Mouse (Mus musculus) adrenal gland, adult (tissue): ENCODE measurements around the gene Slc17a2.
A peak's percentile ranks its signal among the peaks of the same experiment; 100 is the strongest.

ENCODE experiments used
- DNase-seq, 2 experiments: peaks; one replicate each; pipeline ENCODE4 v3.0.0; 2022 to 2023; ENCODE audit warnings: low spot score in 1 of 2; ENCODE audit not compliant: inconsistent age in 2 of 2

The Slc17a2 gene

DNA sequence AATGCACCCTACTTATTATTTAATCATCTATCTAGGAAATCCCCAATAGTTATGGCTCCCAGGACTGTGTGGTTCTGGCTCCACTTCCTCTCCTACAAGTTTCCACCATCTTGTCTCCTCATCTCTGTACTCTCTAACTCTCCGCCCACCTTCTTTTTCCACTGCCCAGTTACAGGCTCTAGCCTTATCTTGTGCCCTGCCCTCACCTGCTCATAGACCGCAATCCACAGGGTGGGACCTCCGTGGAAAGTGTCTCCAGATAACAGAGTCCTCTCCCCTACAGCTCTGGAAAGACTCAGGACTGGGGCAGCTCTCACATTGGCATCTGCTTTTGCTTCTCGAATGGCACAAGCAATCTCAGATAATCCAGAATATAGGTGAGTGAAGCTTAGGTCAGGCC is 27.8 kb upstream of the Slc17a2 start:
- DNase-seq = no peak

DNA sequence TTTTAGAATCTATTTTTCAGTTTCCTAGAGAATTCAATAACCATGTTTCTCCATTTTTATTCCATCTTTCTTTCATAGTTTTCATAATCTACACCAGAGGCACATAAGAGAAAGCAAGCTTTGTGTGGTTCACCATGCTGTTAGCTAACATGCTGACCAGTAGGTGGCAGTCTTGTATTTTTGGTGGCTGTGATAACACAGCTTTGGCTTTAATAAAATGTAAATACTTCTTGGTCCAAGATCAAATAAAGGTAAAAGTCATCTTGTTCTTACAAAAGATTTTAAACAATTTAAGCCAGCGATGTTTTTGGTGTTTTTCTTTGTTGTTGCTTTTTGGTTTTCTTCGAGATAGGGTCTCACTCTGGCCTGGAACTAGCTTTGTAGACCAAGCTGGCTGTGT is 14.3 kb upstream of the Slc17a2 start:
- DNase-seq = peak; percentile 31 to 78

DNA sequence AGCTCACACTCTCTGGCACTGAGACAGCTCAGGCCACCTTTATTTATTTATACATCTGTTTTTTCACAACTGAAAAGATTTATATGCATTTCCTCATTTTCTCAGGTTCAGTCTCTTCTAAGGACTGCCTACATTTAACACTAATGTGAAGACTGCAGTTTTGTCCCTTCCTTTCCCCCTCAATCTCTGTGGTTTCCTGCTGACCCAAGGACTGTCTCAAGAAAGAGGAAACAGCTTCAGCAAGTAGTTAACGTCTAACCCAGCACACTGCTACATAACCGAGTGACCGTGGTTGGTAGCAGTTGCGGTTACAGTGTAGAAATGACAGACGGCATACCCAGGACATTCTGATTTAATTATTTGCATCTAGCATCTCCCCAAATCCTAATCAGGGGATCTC is 7.4 kb upstream of the Slc17a2 start:
- DNase-seq = no peak

DNA sequence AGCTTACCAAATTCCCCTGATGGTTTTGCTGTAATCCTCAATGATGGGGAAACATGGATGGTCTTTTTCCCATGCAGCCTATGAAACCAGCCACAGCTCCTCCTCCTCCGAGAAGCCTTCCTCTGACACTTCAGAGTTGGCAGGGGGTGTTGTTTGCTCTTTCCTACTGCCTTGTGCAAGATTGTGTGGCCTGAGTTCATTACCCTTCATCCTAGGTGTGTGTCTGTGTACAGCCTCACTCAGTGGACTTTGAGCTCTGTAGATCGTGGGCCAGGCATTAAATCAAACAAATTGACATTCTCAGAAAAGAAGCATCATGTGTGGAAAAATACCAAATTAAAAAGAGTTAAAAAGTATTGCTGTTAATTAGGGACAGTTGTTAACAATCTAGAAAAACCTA is 2.3 kb upstream of the Slc17a2 start:
- no peak for DNase-seq

DNA sequence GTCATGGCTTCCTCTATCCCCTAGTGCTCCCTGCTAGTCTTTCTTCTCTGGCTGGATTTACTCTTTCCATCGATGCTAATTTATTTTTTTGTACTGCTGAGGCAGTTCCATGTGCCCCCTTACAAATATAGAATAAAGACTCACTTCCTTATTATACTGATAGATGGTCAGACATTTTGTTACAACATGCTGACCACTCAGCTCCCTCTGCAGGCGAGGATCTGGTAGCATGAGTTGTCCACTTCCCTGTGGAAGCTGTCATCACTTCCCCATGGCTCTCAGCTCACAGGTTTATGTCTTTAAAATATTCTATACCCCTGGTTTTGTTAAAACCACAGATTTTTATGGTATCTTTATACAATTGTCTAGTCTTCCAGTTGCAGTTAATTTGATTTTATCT is 9.4 kb downstream of the Slc17a2 start:
- DNase-seq = peak in 1 of 2 experiments; percentile 33

DNA sequence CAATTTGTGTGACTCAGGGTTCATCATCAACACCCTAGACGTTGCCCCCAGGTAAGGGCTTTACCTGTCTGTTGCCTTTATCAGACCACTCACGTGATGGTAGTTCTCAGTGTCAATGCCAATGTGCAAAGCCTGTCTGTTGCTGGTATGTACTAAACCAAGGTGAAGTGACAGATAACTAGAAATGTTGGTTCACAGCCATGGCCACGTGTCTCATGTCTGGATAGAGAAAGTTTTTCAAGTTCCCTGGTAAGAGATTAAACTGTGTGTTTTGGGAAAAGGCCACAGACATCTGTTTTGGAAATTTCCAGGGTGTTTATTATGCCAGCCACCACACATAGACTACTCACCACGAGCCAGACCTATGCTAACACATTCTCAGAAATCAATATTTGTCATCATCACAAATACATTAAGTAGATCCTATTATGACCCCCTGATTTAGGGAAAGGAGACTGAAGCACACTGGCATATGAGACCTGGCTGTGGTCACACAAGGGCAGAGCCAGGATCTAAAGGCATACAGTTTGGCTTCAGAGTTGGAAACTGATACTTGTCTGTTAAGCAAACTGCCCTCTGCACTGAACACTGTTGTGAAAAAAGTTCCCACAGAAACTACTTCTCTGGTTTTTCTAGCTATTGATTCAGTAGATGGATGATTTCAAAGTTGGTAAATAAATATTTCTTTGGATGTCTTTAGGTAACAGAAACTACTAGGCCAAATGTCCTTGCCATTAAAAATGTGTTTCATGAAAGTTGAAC is 13.6 kb downstream of the Slc17a2 start:
- no peak for DNase-seq

DNA sequence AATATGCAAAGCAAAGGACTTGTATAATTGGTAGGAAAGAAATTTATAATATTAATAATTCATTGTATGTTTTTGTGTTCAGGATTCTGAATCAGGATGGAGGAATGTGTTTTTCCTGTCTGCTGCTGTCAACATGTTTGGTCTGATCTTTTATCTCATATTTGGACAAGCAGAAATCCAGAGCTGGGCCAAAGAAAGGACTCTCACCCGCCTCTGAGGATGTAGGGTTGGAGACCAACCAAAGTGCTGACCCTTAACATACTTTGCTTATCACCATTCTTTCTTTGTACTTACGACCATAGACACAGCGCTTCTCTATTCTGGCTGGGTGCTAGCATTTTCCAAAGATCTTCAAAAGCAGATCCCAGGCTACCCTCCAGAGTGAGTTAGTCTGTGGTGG is 15.4 kb downstream of the Slc17a2 start:
- no peak for DNase-seq

DNA sequence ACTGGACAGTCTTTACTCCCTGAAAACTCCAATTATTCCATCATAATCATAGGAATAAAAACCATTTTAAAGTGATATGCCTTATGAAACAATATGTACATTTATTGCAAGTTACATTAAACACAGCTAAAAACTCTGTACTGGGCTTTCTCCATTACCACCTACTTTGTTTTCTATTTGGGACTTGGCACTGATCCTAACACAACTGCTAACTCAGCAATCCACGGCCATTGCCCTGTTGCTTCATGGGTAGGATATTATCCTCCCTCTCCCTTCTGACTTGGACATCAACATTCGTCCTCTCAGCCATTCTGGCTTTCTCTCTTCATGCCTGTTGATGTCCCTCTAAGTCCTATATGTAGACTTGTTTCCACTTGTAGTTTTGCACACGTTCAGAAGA is 19.8 kb downstream of the Slc17a2 start:
- DNase-seq = no peak

DNA sequence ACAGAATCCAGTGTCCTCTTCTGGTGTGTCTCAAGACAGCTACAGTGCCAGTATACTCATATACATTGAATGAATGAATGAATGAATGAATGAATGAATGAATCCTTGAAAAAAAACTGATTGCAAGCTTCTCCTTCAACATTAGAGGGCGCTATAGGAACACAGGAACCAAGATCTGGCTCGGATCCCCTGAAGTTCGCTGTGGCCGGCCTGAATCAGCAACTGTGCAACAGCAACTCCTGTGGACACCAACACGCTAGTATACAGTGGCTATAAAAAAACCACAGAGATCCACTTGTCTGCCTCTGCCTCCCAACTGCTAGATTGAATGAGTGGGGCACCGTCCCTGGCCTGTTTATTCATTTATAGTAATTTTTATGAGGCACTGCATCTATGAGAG is 26.3 kb downstream of the Slc17a2 start:
- DNase-seq = peak; percentile 48 to 82

DNA sequence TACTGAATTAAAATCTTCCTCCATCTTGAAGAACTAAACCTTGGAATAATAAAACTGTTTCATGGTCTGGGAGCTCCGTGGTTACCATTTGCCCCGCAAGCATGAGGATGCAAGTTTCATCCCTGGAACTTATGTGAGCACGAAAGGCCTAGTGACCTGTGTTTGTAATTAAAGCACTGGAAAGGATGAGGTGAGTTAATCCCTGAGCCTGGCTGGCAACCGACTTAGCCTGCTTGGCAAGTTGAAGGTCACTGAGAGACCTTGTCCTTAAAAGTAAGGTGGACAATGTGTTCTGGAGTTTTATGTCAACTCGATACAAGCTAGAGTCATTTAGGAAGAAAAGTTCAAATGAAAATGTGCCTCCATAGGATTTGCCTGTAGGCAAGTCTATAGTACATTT is 28.0 kb downstream of the Slc17a2 start:
- peak; percentile 27 to 38 for DNase-seq

DNA sequence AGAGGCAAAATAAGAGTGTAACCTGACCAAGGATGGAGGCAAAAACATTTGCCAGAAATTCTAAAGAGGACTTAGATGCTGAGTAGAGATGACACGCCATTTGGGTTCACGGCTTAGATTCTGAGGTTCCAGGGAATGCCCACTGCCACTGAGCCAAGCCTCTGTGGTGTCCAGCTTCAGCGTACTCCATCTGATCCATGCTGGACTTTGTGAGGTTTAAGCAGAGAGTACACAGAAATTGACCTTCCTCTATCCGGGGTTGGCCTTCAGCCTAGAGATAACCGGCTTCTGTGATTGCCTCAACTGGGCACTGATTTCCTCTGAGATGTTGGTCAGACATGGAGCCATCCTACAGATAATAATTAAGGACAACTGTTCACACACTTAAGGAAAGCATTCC is 29.8 kb downstream of the Slc17a2 start:
- DNase-seq = peak; percentile 55 to 88

DNA sequence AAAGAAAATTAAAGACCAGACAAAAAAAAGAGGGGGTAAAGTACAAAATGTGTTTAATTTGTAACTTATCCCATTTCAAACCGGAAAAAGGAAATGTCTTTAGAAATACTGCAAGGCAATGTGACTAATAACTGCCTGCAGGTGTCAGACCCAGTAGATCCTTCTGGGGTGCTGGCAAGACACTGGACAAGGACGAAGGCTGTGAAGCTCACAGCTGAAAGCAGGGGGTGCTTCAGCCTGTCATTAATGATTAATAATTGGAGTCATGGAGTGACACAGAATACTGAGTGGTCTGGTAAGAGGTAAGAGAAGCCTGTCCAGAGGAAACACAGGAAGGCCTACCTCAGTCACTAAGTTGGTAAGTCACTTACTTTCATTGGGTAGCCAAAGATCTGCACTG is 32.5 kb downstream of the Slc17a2 start, which contains the start of gene Slc17a3:
Gene Slc17a3, plus strand, starts transcription at position 127 of the 400 bp plus-strand sequence.
- no peak for DNase-seq

DNA sequence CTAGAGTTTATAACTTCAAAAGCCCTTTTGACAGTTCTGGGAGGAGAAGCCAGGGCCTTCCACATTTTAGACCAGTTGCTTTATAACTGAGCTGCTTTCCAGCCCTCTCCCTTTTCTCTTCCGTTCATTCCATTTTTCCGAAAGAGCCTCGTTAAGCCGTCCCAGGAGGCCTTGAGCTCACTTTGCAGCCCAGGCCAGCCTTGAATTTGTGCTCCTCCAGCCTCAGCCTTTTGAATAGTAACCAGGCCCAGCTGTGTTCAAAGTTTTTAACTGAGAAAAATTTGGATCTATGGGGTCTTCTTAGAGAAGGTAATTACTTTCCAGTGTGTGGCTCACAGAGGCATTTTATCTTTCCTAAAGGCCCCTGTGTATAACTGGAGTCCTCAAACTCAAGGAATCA is 39.1 kb downstream of the Slc17a2 start:
- DNase-seq = no peak

DNA sequence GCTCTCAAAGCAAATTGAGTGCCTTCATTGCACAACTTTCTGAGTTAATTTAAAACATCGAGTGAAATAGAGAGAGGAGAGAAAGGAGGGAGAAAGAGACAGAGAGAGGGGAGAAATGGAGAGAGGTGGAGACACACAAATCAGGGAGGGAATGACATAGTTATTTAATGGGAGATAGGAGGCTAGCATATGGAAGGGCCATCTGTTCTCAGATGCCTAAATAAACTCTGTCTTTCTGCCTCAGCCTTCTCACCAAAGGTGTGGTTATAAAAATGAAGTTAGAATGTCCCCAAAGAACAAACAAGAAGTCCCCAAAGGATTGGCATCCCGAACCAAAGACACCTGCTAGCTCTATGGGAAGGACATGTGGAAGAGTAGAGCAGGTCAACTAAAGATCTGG is 42.5 kb downstream of the Slc17a2 start:
- DNase-seq = no peak

DNA sequence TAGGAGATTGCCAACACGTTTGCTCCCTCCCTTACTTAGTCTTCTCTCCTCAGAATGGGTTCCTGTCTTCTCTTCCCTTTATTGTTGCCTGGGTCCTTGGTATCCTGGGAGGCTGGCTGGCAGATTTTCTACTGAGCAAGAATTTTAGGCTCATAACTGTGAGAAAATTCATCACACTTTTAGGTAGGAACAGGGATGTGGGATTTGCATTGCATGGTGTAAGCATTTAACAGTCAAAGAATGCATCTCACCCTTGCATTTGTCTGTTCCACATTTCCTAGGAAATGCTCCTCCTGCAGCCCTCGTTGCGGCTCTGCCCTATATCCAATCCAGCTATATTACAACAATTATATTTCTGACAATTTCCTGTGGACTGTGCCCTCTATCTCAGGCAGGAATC is 49.6 kb downstream of the Slc17a2 start:
- DNase-seq = no peak

DNA sequence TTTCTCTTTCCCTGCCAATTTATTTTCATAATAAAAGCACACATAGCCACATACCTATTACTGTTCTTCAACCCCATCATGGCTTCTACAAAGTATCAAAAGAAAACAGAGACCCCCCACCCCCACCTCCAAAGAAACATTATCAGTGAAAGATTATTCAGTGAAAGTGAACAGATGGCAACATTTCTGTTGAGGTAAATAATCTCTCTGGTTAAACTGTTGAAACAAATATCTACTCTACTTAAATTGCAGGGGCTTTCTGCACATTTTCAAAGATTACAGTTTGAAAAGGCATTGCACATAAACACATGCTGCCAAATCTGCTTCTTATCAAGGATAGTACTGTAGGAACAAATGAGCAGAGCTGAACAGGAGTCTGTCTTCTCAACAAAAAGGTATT is 55.0 kb downstream of the Slc17a2 start:
- no peak for DNase-seq

DNA sequence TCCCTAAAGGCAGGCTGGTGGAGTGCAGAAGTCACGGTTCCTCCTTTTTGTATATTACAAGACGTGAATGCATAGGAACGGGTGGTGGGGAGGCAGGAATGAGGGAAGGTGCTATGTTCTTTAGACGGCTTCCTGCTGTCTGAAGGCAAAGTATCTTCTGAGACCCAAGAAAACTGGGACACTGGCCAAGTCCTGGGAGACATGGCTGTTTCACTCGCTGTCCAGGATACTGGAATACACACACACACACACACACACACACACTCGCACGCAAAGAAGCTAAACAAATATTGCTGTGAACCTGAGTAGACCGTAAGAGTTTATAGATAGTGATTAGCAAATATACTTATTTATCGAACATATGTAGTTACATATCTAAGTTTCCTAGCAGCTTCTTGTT is 57.9 kb downstream of the Slc17a2 start:
- DNase-seq = no peak

DNA sequence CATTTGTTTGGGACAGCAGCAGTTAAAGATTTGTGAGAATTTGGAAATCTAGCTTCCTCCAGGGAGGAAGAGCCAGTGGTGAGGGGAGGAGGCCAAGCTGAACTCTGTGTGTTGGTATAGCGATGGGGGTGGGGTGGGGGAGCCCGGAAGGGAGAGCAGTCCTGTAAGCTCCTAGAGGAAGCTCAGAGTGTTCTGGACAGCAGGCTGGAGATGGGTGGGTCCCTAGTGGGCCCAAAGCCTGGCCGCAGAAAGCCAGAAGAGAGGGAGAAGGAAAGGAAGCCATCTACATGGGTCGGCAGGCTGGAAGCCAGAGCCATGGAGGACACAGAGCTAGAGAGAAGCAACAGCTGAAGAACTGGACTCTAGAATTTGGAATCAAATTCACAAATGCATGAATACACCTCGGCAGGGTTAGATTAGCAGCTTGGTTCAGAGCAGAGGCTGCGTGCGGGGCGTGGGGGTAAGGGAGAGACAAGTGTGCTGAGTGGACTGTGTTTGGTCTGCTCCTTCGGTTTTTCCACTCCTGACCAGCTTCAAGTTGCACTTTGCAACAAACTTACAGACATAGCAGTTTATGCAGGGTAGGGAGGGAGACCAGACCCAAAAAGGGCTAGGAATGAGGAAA is 59.4 kb downstream of the Slc17a2 start:
- DNase-seq = no peak

DNA sequence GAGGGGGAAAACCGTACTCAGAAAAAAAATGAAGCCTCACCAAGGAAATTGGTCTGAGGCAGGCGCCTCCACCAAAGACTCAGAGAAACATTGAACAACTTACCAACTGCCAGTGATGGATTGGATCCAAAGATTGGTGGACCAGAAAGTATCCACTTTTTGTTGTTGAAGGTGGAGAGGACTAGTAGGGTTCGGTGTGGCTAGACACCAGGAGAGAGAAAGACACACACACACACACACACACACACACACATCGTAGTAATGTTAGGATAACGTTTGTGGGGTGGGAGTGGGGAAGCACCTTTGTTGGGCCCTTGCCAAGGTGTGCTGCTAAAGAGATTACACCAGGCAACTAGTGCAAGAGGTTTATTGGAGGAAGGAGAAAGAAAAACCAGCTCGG is 60.2 kb downstream of the Slc17a2 start:
- no peak for DNase-seq

DNA sequence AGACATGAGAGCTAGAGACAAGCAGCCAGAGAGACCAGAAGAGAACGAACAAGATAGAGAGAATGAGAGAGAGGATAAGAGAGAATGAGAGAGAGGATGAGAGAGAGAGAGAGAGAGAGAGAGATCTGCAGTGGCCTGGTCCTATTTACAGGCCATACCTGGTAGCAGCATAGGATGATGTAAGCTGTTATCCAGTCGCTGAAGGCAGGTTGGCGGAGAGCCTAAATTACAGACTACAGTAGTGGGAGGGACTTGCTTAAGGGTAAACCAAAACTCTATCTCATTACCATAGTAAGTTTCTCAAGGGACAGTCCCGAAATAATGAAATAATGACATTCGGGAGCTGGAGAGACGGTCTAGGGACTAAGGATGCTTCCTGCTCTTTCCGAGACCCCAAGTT is 60.6 kb downstream of the Slc17a2 start, which contains the start of gene Slc17a1:
Gene Slc17a1, plus strand, starts transcription at position 346 of the 400 bp plus-strand sequence.
- DNase-seq = no peak

DNA sequence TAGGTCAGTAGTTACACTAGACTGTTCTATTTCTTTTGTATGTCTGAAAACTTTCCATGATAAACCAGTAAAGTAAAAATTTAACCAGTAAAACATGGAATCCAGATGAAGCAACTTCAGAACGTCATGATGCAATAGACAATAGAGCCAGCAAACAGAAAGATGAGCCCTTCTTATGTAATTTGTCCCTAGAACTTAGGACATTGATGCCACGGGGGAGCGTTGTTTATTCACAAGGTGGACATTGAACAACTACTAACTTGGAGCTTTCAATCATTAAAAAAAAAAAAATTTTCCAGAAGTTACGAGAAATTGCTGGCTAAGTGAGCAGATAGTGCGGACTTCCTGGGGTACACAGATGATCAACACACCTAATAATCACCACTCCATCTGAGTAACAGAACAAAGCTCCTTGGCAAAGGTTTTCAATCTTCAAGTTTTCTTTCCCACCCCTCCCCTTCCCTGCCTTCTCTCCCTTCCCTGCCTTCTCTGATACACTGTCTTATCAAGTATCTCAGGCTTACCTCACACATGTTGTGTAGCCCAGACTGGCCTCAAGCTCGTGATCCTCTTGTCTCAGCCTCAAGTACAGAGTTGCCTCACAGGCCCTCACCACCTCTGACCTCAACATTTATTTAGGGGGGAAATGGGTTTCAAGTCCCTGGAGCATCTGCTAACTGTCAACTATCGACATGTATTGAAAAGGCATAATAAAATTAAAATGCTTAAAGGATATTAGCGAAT is 62.2 kb downstream of the Slc17a2 start:
- no peak for DNase-seq

DNA sequence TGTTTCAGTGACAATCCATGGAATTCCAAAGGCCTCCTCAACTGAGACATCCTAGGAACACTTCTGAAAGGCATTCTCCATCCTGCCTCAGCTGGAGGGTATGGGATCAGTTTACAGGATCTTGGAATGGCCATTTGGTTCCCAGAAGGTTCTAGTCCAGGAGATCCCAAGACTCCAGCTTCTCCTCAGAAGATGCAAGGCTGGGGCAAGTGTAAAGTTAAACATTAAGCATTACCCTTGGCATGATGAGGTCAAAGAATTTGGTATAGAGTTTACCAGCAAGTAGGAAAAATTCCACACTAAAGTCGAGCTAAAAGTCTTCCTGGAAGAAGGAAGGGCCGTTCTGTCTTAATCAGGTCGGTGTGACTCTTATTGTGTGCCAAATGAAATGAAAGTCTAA is 63.2 kb downstream of the Slc17a2 start:
- no peak for DNase-seq
